Mouse (Mus musculus) lung, postnatal 4 days (tissue): Measurements from ENCODE around the gene Glrx5.

ENCODE experiments used
- DNase-seq, 2 experiments: peaks; one replicate each; pipeline ENCODE4 v3.0.0; 2021

Glrx5 gene

DNA sequence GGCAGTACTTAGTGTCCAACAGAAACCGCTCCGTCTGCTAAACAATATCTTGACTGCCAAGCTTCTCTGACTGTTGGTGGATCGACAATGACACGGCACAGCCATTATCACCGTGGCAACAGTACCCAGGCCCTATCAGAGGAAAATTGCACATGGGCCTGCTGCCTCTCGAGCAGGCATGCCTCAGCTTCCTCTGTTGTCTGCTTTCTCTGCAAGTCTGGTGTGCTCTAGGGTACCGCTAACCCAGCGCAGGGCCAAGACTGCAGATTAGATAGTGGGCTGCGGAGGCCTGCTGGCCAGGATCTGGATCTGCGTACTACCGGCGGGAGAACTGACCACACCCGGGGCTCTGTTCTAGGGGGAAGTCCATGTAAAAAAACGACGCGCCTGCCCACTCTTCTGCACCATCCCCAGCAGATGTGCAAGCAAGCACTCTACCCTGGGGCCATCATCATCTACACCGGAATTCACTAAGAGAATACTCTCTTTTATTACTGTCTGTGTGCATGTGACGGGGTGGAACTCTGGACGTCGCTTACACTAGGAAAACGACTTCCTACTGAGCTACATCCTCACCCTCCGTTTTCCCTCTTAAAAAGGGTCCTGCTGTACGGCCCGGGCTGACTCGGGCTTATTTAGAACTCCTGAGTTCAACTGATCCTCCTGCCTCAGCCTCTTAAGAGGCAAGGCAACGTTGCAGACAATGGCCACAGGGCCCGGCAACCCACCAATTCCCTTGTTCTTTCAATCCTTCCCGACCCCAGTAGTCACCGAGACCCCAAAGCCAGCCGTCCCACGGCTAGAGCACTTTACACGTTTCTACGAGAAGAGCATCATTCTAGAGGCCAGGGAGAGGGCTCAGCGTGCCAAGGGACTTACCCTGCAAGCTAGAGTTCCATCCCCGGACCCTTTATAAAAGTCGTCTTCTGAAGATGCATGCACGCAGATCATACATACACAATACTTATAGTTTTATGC is 1.1 kb upstream of the Glrx5 start:
- DNase-seq: no peak

DNA sequence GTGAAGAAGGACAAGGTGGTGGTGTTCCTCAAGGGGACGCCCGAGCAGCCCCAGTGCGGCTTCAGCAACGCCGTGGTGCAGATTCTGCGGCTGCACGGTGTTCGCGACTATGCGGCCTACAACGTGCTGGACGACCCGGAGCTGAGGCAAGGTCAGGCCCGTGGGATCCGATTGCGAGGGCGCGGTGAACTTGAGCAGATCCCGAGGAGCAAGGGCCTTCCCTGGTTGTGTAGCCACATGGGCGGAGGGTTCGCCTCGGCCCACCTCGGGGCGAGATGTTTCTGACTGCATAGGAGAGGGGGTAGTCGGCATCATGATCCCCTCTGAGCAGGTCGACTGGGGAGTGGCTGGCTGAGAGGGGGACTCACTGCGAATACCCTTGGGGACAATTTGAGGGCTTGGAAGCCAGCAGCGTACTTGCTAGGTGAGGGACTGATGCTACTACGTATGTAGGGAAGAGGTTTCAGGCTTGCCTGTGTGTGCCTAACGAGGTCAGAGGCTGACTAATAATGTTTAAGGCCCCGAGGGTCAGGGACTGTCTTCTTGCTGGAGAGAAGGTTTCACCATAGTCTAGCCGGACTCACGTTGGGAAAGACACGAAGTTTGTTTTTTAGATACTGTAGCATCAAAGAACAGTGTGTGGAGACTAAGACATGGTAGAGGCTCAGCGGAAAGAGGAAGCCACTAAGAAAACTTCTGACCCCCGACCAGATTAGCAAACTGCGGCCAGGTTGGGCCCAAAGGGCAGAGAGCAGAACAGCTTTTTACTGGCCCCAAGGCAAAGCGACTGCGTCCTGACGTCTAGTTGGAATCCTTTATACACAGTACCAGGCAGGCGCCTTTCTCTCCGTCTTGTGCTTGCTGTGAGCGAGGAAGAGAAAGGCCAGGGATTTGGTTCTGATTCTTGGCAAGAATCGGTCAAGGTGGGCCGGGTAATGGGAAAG is 616 bp downstream of the Glrx5 start:
- peak in 1 of 2 experiments; percentile 40 for DNase-seq

DNA sequence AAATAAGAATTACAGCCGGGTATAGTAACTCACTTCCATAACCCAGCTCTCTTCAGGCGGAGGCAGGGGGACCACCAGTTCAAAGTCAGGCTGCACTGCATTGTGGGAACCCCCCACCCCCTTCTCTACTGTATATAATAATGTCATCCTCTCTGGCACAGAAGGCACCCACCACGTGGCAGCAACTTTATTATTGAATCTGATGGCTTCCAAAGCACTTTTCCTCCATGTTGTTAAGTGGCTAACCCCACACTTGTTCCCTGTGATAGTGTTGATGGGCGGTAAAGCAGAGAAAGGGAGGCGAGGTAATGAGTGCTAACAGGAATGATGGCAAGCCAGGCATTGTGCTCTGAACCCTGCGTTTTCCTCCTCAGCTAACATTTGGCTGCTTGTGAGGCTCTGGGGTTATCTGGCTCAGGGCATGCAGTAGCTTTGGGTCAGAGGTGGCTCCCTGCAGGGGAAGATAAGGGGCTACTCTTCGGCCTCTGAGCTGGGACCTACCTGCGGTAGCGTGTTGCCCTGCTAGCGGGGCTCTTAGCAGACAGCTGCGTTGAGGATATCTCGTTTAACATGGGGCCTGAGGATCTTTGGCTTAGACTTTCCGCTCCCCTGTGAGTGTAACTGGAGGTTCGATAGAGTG is 1.8 kb downstream of the Glrx5 start:
- no peak for DNase-seq

DNA sequence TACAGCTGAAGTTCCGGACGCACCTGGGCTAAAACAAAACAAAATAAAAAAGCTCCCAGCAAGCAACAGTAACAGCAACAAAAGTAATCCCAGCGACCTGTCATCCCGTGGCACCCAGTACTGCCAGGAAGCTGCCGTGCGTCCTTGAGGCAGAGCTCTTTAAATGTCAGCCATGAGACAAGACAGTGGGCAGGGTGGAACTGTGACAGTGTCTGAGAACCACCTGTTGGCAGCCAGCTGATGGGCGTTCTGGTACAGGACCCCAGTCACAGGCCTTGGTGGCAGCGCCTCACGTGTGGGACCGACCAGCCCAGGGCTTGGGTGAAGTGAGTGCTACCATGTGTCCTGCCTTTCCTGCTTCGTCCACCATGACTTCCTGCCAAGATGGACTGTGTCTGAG is 5.7 kb downstream of the Glrx5 start:
- no peak for DNase-seq

DNA sequence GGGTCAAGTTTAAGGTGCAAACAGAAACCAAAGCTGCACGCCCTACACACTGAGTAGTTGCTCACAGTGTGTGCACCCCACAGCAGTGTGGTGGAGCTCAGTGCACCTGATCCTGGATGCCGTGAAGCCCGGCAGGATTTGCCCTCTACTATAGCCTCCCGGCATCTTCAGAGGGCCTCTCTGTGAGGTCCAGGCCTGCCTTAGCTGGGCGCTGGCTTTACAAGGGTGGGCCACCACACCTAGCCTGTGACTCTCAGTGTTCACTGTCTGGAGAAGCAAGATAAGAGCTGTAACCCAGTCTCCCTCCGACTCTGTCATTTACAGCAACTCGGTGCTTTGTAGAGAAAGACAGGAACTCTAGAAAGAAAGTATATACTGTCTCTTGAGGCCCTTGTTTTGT is 6.4 kb downstream of the Glrx5 start:
- DNase-seq: no peak

DNA sequence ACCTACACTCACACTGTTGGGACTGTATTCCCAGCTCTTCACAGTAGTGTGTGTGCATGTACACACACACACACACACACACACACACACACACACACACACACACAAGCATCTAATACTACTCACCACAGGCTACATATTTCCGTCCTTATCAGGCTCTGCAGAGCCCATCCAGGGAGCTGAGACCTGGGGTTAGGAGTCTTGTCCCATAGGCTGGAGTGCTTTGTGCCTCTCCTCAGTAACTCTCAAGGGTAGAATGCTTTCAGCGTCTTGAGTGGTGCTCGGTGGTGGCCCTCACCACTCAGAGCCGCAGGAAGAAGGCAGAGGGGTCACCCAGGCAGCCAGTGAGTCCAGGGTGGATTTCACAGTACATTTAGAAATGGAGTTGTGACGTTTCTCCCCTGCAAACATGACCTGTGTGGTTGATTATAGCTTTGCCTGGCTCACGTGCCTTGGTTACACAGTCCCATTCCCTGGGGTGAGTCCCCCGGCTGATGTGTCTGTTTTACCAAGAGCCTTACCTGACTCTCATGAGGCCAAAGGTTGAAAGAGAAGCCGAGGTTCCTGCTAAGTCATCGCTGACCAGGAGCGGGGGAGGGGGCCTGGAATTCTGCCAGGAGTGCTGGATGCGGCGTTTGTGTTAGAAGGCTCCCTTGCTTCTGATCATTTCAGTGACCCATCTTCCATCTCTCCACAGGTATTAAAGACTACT is 7.2 kb downstream of the Glrx5 start:
- DNase-seq: peak in 1 of 2 experiments; percentile 53

DNA sequence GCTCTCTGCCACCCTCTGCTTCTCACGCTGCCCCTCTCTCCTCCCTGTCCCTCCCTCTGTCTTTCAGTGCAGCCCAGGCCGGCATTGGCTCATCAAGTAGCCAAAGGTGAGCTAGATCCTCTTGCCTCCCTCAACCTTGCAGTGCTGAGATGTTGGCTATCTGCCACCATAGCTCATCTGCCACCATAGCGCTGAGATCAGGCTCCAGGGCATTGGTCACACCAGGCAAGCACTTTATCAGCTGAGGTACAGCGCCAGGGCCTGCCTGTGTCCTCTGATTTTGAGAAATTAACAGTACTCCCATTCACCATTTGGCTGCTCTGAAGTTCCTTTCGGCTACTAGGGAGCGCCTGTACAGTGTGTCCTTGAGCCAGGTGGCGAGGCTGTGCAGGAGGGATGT is 8.5 kb downstream of the Glrx5 start:
- no peak for DNase-seq

DNA sequence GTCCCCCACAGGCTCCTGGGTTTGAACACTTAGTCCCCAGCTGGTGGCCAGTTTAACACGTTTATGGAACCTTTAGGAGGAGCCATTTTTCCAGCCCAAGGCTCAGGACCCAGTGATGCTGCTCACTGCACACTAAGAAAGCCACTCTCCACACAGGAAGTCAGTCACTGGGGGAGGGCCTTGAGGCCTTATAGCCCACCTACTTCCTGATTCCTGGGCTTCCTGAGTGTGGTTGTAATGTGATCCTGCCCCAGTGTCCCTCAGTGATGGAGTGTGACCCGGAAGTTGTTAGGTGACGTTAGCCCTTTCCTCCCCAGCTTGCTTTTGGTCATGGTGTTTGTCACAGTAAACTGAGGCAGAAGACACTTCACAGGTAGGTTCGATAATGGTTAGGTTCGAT is 10.6 kb downstream of the Glrx5 start:
- DNase-seq: no peak

DNA sequence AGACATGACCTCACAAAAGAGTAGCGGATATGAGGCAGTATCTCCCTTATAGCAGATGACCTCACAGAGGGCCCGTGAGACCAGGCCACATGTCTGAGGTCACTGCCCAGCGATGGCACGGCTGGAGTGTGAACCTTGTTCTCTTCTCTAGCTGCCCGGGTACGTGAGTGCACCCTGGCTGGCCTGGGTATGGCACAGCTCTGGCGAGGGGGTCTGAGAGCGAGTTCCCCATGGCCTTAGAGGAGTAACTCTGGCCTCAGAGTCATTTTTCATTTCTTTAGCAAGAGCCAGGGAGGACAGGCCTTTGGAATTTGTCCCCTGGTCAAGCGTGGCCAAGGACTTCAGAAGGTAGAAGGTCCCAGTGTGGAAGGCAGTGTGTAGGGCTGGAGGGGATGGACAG is 12.3 kb downstream of the Glrx5 start:
- DNase-seq: no peak

DNA sequence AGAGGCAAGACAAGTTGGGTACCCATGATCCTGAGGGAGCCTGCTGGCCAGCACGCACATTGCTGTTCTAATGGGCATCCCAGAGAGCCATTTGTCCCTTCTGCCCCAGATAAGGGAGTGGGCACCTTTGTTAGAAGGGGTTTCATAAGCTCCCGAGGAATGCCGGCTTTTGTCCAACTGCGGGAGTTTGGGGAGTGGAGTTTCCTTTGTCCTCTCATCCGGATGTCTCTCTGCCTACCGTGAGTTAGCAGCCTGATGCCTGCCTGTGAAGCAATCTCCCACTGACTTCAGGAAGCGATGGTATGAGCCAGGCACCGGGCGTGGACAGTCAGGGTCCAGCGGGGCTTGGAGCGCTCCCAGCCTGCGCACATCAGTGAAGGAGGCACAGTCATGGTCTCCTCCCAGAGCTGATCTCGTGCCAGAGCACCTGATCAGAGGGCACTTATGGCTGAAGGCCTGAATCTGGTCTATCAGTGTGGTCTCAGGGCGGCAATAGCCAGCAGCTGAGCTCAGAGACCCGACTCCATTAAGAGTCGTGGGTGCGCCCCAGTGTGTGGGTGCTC is 15.9 kb downstream of the Glrx5 start:
- no peak for DNase-seq

DNA sequence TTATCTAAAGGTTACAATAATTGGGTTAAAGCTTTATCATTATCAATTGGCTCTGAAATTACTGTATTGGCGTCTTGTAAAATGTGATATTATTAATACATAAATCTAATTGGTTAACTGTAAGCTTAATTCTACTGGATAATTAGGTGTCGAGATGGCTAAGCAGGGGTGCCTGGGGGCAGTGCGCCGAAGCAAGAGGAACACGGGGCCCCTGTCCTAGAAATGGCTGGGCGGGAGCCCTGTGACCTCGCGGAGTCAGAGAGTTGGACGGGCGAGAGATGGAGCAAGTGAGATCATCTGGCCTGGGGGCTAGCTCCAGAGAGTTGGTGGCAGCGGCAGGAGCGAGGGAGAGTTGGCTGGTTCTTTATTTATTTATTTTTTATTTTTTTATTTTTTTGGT is 17.3 kb downstream of the Glrx5 start:
- no peak for DNase-seq

DNA sequence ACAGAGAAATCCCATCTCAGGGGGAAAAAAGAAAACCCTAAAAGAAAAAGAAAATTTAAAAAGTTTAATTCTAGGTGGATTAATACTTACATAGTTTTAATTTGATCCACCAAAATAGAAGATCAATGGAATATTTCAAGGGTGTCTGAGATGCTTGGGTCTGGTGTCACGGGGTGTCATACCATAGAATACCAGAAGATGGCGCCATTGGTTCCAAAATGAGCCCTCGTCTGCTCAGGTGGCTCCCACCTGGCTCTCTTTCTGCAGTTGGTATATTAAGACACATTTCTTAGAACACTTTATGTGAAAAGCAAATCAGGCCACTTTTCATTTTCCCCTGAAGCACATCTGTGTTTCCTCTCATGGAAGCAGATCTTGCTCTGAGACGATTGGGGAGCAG is 18.4 kb downstream of the Glrx5 start:
- peak in 1 of 2 experiments; percentile 46 for DNase-seq

DNA sequence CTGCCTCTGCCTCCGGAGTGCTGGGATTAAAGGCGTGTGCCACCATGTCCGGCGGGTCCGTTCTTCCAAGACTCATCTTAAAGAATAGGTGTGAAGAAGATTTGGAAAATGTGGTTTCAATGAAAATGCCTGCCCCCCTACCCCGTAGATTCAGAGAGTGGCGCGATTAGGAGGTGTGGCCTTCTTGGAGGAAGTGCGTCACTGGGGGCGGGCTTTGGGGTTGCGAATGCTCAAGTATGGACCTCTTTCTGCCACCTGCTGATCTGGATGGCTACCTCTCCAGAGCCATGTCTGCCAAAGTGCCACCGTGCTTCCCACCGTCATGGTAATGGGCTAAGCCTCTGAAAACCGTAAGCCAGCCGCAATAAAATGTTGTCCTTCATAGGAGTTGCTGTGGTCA is 21.6 kb downstream of the Glrx5 start:
- no peak for DNase-seq

DNA sequence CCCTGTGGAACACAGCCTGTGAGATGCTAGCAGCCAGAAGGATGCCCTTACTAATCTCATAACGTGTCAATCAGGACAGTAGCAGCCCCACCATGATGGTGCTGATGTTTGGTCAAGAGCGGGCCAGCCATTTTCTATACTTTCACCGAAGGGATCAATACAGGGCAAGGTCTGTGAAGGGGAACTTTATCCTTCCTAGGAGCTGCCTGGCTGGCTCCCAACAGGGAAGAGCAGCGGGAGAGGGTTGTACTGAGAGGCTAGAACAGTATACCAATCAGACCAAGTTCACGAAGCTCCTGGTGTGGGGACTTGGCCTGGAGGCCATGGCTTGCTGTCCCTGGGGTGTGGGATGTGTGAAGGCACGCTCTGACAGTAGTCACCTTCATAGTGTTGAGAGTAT is 22.8 kb downstream of the Glrx5 start:
- no peak for DNase-seq

DNA sequence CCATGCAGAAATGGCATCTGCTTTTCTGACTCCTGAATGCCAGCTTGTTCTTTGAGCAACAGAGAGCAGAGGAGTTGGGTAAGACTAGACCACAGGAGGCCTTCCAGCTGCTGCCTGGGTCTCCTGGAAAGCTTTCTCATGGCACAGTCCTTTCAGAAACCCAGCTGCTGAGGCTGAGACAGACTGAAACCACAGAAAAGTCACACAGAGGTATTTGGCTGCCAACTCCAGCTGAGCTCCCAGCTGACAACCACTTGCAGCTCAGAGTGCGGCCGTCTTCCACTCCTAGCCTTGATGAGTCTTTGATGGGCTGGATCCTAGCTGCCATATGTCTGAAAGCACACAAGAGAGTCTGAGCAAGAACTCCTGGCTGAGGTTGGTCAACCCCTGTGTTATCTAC is 27.5 kb downstream of the Glrx5 start:
- peak in 1 of 2 experiments; percentile 31 for DNase-seq

DNA sequence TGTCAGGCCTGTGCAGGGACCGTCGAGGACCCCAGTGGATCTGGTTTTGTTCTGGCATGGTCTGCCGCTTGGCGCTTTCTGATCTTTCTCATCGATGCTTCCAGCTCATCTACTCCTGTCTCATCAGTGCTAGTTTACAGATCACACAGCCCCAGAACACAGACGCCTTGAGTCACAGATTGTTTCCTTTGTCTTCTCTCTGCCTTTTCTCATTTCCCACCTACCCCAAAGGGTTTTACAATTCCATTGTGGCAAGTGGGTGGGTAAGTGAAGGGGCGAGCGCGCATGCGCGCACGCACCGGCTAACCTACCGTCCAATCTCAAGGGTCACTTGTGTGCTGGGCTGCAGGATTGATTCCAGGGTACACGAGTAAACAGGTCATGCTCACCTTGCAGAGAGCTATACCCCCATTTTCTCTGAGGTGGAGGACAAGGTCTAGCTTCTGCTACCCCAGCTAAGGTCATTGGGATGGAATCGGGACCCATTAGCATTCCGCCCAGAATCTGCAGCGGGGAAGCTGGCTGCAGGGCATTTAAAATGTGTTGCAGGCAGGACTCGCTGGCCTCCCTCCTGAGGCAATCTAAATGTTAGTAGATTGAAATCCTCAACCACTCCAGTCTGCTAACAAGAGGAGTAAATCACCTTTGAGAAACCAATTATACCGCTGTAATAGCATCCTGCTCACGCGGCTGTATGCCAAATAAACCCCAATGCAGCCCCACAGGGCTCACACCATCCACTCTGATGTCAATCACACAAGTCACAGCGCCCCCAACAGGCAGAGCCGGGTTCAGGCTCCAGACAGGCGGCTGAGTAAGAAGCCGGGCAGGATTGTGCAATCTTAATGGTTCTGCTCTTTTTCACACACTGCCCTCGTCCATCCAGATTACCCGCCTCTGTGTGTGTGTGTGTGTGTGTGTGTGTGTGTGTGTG is 31.0 kb downstream of the Glrx5 start:
- DNase-seq: peak in 1 of 2 experiments; percentile 13

DNA sequence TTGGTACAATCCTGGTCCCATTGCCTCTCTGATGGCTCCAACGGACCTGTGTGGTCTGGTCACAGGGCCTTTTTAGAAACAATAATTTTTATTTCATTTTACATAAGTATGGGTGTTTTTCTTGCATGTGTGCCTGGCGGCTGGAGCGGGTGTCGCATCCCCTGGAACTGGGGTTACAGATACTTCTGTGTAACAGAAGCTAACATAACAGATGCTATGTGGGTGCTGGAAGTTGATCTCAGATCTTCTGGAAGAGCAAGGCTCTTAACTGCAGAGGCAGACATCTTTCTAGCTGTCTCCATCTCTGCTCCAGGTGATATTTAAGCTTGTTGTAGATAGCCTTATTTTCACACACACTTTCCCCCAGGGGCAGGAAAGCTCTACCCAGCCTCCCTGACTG is 31.7 kb downstream of the Glrx5 start:
- no peak for DNase-seq

DNA sequence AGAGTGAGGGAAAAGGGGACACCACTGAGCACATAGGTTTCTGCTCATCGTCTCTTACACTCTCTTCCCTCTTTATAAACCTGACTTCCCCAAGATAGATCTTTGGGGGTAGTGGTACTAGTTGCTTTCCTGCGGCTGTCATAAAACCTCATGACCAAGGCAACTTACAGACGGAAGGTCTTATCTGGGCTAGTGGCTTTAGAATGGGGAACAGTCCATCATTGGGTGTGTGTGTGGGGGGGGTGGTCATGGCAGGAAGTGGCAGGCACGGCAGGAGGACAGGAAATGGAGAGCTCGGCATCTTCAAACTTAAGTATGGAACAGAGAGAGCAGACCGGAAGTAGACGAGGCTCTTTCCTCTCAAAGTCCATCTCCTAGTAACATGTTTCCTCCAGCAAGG is 32.6 kb downstream of the Glrx5 start:
- DNase-seq: no peak

DNA sequence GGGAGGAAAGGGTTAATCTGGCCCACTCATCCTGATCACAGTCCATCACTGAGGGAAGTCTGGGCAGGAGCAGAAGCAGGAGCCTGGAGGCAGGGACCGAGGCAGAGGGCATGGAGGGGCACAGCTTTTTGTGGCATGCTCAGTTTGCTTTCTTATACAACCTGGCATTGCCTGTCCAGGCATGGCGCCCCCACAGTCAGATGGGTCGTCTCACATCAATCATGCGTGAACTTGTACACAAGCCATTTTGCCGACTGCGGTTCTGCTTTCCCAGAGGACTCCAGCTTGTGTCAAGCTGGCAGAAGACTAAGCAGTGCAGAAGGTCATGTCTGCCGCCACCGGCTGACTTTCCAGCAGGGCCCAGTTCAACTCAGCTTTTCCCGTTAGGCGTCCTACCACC is 34.0 kb downstream of the Glrx5 start:
- no peak for DNase-seq

DNA sequence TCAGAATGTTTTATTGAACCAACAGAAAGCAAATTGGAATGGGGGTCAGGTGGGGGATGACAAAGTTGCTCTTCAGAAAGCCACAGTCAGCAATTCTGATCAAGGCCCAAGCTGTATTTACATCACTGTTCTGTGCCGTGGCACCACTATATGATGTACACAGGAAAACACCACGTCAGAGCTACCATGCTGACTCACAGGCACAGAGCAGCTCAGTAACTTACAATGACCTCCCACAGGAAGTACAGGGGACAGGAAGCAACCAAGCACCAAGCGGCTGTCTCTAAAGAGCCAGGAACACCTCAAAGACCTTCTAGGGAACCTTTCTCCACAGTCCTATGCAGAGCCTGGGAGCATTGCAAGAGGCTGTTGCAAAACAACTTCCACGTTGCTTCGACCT is 36.4 kb downstream of the Glrx5 start:
- no peak for DNase-seq

DNA sequence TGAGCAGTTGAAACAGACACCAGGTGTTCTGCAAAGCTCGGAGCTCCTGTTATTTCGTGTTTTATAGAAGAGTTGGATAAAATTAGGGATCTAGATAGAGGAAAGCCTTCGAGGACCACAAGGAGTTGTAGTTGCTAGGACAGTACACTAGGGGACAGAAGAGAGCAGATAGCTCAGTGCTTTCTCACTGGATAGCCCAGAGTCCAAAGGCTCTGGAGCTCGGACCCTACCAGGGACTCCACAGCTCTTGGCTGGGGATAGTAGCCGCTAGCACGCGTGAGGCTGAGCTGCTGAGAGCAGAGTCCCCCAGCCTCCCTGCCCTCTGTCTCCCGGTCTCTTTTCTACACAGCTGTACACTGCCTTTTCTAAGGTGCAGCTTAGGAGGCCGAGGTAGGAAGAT is 41.2 kb downstream of the Glrx5 start:
- DNase-seq: peak in 1 of 2 experiments; percentile 33
